Mouse (Mus musculus) CH12.LX (cell line): ENCODE measurements at regions not wholly inside any gene's neighbourhood (a gene's known extent, or its start where the extent isn't known, plus 50 kb on each side); places are given as distances from the start of the nearest gene placed in this dataset.

ENCODE experiments used
- DNase-seq: peaks from one replicate; pipeline ENCODE4 v3.0.0-alpha.2; 2013; ENCODE audit errors: extremely low read depth
- H3K27ac ChIP-seq: 2 replicates; pipeline ENCODE4 v1.5.1; 2012; ENCODE audit warnings: low read depth, mild to moderate bottlenecking, control low read depth, moderate library complexity; ENCODE audit not compliant: insufficient read depth
- H3K27me3 ChIP-seq: replicated peaks from 2 replicates; pipeline ENCODE3; 2012; ENCODE audit warnings: inconsistent platforms
- H3K36me3 ChIP-seq, 2 experiments: replicated peaks in 1 of 2; 2 replicates each; pipeline versions ENCODE3 to v1.6.1; 2012; ENCODE audit warnings: inconsistent platforms in 1 of 2, low read length in 1 of 2, mild to moderate bottlenecking in 1 of 2, mixed read lengths in 1 of 2, moderate library complexity in 1 of 2; ENCODE audit not compliant: control insufficient read depth in 1 of 2, insufficient read depth in 1 of 2
- H3K4me1 ChIP-seq, 2 experiments: 2 replicates each; pipeline ENCODE4 v1.6.1; 2012; ENCODE audit warnings: inconsistent platforms in 1 of 2, moderate library complexity in 1 of 2; ENCODE audit not compliant: insufficient read depth in 2 of 2, control insufficient read depth in 1 of 2
- H3K4me2 ChIP-seq: 2 replicates; pipeline ENCODE4 v1.6.1; 2012; ENCODE audit warnings: low read depth, mild to moderate bottlenecking, control low read depth; ENCODE audit not compliant: poor library complexity, insufficient read depth, severe bottlenecking
- H3K4me3 ChIP-seq, 3 experiments: fragments of 150-350 bp in 1 of 3; sonication (generic) in 1 of 3; replicated peaks in 1 of 3; 2 replicates each; pipeline versions ENCODE3 to v1.5.1; 2011 to 2012; ENCODE audit warnings: low read depth in 2 of 3, low read length in 2 of 3, mild to moderate bottlenecking in 2 of 3, moderate library complexity in 2 of 3, control low read depth in 1 of 3, improper control_type of control experiment in 1 of 3, inconsistent platforms in 1 of 3, mixed read lengths in 1 of 3; ENCODE audit not compliant: poor library complexity in 1 of 3
- H3K79me2 ChIP-seq: replicated peaks from 2 replicates; pipeline ENCODE4 v1.6.1; 2012; ENCODE audit warnings: mild to moderate bottlenecking, moderate library complexity; ENCODE audit not compliant: control insufficient read depth, poor library complexity, insufficient read depth, severe bottlenecking; ENCODE audit errors: extremely low read depth
- H3K9ac ChIP-seq: 2 replicates; pipeline ENCODE4 v1.6.1; 2012; ENCODE audit warnings: low read depth, mild to moderate bottlenecking, control low read depth, moderate library complexity; ENCODE audit not compliant: insufficient read depth
- H3K9me3 ChIP-seq: replicated peaks from 2 replicates; pipeline ENCODE3; 2012; ENCODE audit warnings: low read length, inconsistent platforms, mixed read lengths
- BHLHE40 ChIP-seq: IDR thresholded peaks from 2 replicates; pipeline ENCODE4 v1.6.1; 2011; ENCODE audit warnings: mild to moderate bottlenecking, low read depth, low read length, improper control_type of control experiment
- CTCF ChIP-seq, 2 experiments: IDR thresholded peaks in 1 of 2; conservative IDR thresholded peaks in 1 of 2; 2 replicates each; pipeline ENCODE4 v1.5.1; 2011 to 2012; ENCODE audit warnings: low read depth in 2 of 2, low read length in 2 of 2, improper control_type of control experiment in 1 of 2, inconsistent platforms in 1 of 2, mild to moderate bottlenecking in 1 of 2, moderate library complexity in 1 of 2
- EP300 ChIP-seq: IDR thresholded peaks from 2 replicates; pipeline ENCODE4 v1.6.1; 2011; ENCODE audit warnings: low read length, improper control_type of control experiment
- ETS1 ChIP-seq: conservative IDR thresholded peaks from 2 replicates; pipeline ENCODE4 v1.6.1; 2012; ENCODE audit warnings: low read depth, mild to moderate bottlenecking, inconsistent platforms, low read length, improper control_type of control experiment, moderate library complexity
- HCFC1 ChIP-seq: IDR thresholded peaks from 2 replicates; pipeline ENCODE4 v1.6.1; 2012; ENCODE audit warnings: low read depth, mild to moderate bottlenecking, inconsistent platforms, low read length, improper control_type of control experiment
- MAX ChIP-seq: IDR thresholded peaks from 2 replicates; pipeline ENCODE4 v1.6.1; 2011; ENCODE audit warnings: low read length, improper control_type of control experiment
- RAD21 ChIP-seq: IDR thresholded peaks from 2 replicates; pipeline ENCODE4 v1.6.1; 2011; ENCODE audit warnings: low read depth, mild to moderate bottlenecking, low read length, improper control_type of control experiment, moderate library complexity
- SMC3 ChIP-seq: IDR thresholded peaks from 2 replicates; pipeline ENCODE4 v1.6.1; 2011; ENCODE audit warnings: low read depth, low read length, improper control_type of control experiment
- UBTF ChIP-seq: IDR thresholded peaks from 2 replicates; pipeline ENCODE4 v1.6.1; 2012; ENCODE audit warnings: low read depth, mild to moderate bottlenecking, inconsistent platforms, low read length, improper control_type of control experiment, moderate library complexity
- USF1 ChIP-seq: IDR thresholded peaks from 2 replicates; pipeline ENCODE4 v1.6.1; 2014; ENCODE audit warnings: low read depth, mild to moderate bottlenecking, inconsistent platforms, low read length, improper control_type of control experiment
- ZC3H11A ChIP-seq: IDR thresholded peaks from 2 replicates; pipeline ENCODE4 v1.6.1; 2012; ENCODE audit warnings: low read depth, mild to moderate bottlenecking, inconsistent platforms, low read length, improper control_type of control experiment
- ZKSCAN1 ChIP-seq: IDR thresholded peaks from 2 replicates; pipeline ENCODE4 v1.6.1; 2012; ENCODE audit warnings: low read depth, inconsistent platforms, low read length, improper control_type of control experiment, borderline replicate concordance
- ZNF384 ChIP-seq: IDR thresholded peaks from 2 replicates; pipeline ENCODE4 v1.6.1; 2012; ENCODE audit warnings: low read depth, low read length, improper control_type of control experiment, inconsistent platforms
- dilution Hi-C: fragments of 300-500 bp; cut with MboI; formaldehyde crosslinking; loops from 2 replicates; pipeline ENCODE4 v1.14.3; 2020; ENCODE audit warnings: low sequenced_read_pairs; ENCODE audit not compliant: extremely low pct_unique_long_range_greater_than_20kb, extremely low pct_ligation_motif_present
- in situ Hi-C: fragments of 300-500 bp; cut with MboI; formaldehyde crosslinking; loops from 3 replicates; pipeline ENCODE4 v1.14.3; 2019; ENCODE audit warnings: low sequenced_read_pairs, low pct_ligation_motif_present, low pct_unique_long_range_greater_than_20kb, mixed read lengths

- H3K9ac ChIP-seq: no peak overlapping the region
- dilution Hi-C loops (no loop called here), in situ Hi-C loops (no loop called here)
- H3K9me3 ChIP-seq: no peaks in the 10 kb centered on the region
- TF ChIP-seq CTCF (conservative IDR thresholded peaks at IDR 0.05 in 1 of 2, IDR thresholded peaks at IDR 0.05 in 1 of 2; ENCODE audit: low read depth in 2 of 2, low read length in 2 of 2): peak in 1 of 2 experiments; percentile 41; a peak in 2 of 4 replicates
- peak; percentile 22 for TF ChIP-seq RAD21
- TF ChIP-seq EP300: no peak
- no peak overlapping the region for H3K4me3 ChIP-seq
- H3K4me1 ChIP-seq: no peaks in the 10 kb centered on the region
- H3K36me3 ChIP-seq: no peaks in the 10 kb centered on the region
- H3K79me2 ChIP-seq: no peaks in the 10 kb centered on the region
- no peak overlapping the region for H3K4me2 ChIP-seq
- H3K27me3 ChIP-seq: no peaks in the 10 kb centered on the region
- DNase-seq: peak; percentile 15
- H3K27ac ChIP-seq: no peak overlapping the region
Measured at GRCm38 (mm10) chr6:16150535-16150934, 430.1 kb downstream of the Mdfic start.

GRCm38 (mm10) chr6:16151478-16151877 lies 431.0 kb downstream of the Mdfic start:
- dilution Hi-C loops (no loop called here), in situ Hi-C loops (no loop called here)
- Histone ChIP-seq H3K79me2 (no peaks in the 10 kb centered on the region), H3K27ac (no peak overlapping the region), H3K27me3 (no peaks in the 10 kb centered on the region), H3K9me3 (no peaks in the 10 kb centered on the region), H3K4me3 (no peak overlapping the region), H3K36me3 (no peaks in the 10 kb centered on the region), H3K4me2 (no peak overlapping the region), H3K9ac (no peak overlapping the region), H3K4me1 (no peaks in the 10 kb centered on the region)
- no peak for DNase-seq
- no peak for TF ChIP-seq USF1
- peak; percentile 31 for TF ChIP-seq RAD21
- no peak for TF ChIP-seq ETS1
- peak in 1 of 2 experiments; percentile 49; a peak in 2 of 4 replicates for TF ChIP-seq CTCF (conservative IDR thresholded peaks at IDR 0.05 in 1 of 2, IDR thresholded peaks at IDR 0.05 in 1 of 2; ENCODE audit: low read depth in 2 of 2, low read length in 2 of 2)
- TF ChIP-seq ZNF384: no peak

GRCm38 (mm10) chr6:16152691-16153090 lies 432.2 kb downstream of the Mdfic start:
- Histone ChIP-seq H3K4me2 (no peak overlapping the region), H3K4me3 (no peak overlapping the region), H3K79me2 (no peaks in the 10 kb centered on the region), H3K9me3 (no peaks in the 10 kb centered on the region), H3K27ac (no peak overlapping the region), H3K4me1 (no peaks in the 10 kb centered on the region), H3K36me3 (no peaks in the 10 kb centered on the region), H3K9ac (no peak overlapping the region), H3K27me3 (no peaks in the 10 kb centered on the region)
- in situ Hi-C loops (no loop called here), dilution Hi-C loops (no loop called here)
- no peak for TF ChIP-seq MAX
- TF ChIP-seq HCFC1: no peak
- no peak for TF ChIP-seq USF1
- no peak for TF ChIP-seq ZNF384
- no peak for TF ChIP-seq ZC3H11A
- no peak for TF ChIP-seq BHLHE40
- TF ChIP-seq UBTF: no peak
- TF ChIP-seq ZKSCAN1: no peak
- no peak for TF ChIP-seq SMC3
- DNase-seq: no peak
